Mouse (Mus musculus): ENCODE data around the gene Nup214.

- TF ChIP-seq CTCF (IDR thresholded peaks at IDR 0.05; ENCODE audit: low read depth, low read length) = no peak
- no peak for TF ChIP-seq POLR2A (IDR thresholded peaks at IDR 0.05; ENCODE audit: extremely low read depth, insufficient read depth, low read length)
Observed at GRCm38 (mm10) chr2:32085231-32085630, 111.0 kb downstream of the Nup214 start.
